Mouse (Mus musculus) monocyte, adult 2 months (primary cell): ENCODE data around the gene Tm9sf4.

Source experiments
- DNase-seq, 2 experiments: peaks; one replicate each; pipeline ENCODE4 v3.0.0; 2022; ENCODE audit warnings: low spot score in 2 of 2, low read depth in 1 of 2

Gene Tm9sf4

DNA sequence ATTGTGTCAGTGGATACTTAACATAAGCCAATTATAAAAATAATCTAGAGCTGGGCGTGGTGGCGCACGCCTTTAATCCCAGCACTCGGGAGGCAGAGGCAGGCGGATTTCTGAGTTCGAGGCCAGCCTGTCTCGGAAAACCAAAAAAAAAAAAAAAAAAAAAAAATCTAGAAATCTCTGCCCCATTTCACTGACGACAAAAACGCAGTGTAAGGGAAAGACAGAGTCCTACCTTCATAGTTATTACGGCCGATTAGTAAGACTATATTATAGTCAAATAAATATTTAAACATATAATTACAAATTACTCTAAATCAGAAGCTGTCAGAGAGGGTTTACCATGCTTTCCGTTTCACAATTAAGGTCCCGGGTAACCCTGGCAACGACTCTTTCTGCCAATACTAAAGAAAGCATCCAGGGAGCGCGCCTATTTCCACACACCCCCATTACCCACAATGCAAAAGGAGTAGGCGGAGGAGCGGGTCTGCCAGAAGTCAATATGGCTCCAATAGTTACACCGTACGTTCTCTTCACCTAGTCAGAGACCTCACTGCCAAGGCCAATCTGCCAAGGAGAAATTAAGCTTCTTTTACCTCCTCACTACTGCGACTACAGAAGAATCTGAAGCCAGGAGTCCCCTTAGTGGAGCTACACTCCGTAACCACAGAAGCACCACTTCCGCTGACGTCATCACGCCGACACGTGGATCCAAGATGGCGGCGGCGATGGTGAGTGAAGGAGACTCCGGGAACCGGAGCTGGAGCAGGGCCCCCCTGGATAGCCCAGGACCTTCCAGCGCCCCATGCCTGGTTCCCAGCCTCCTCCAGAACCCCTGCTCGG is at the start of gene Tm9sf4:
Tm9sf4 (plus strand) TSS at position 460 of the 840 bp plus-strand sequence.
- DNase-seq: peak; percentile 83 to 95

- DNase-seq: peak in 1 of 2 experiments; percentile 1
Observed at GRCm38 (mm10) chr2:153115679-153116081, 45.4 kb upstream of the Tm9sf4 start.

DNA sequence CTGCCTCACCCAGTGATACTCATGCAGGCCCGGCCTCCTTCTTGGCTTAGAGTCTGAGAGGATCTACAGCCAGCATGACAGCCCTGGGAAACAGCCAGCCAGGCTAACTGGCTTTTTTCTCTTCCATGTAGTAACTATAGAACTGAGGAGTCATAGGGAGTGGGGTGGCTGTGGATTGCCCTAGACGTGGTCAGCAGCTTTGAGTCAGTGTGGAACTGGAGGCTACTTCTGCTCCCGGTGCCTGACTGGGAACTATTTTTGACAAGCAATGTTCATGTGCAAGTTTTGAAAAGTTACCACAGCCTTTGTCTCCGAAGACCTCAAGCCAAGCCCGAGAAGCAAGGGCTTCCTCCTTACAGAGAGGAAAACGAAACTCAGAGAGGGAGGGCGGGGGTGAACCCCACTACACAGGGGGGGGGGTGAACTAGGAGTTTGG is 44.0 kb upstream of the Tm9sf4 start:
- DNase-seq: peak in 1 of 2 experiments; percentile 39

DNA sequence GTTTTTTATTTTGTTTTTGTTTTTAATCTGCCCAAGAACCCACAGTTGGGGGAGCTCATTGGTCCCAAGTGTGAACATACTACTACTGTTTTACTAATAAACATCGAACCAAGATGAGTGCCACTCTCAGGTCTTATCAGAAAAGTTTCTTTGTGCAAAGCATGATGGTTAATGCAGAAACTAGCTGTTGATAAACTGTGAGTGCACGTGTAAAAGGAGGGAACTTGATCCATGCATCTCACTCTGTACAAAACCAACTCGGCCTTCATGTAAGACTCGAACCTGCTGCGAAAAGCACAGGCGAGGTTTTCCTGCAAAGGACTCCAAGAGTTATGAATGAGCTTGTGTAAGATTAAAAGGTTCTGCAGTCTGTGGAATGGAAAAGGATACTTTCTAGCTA is 41.6 kb upstream of the Tm9sf4 start:
- no peak for DNase-seq

- DNase-seq: peak in 1 of 2 experiments; percentile 43
Observed at GRCm38 (mm10) chr2:153120126-153120525, 41.0 kb upstream of the Tm9sf4 start.

DNA sequence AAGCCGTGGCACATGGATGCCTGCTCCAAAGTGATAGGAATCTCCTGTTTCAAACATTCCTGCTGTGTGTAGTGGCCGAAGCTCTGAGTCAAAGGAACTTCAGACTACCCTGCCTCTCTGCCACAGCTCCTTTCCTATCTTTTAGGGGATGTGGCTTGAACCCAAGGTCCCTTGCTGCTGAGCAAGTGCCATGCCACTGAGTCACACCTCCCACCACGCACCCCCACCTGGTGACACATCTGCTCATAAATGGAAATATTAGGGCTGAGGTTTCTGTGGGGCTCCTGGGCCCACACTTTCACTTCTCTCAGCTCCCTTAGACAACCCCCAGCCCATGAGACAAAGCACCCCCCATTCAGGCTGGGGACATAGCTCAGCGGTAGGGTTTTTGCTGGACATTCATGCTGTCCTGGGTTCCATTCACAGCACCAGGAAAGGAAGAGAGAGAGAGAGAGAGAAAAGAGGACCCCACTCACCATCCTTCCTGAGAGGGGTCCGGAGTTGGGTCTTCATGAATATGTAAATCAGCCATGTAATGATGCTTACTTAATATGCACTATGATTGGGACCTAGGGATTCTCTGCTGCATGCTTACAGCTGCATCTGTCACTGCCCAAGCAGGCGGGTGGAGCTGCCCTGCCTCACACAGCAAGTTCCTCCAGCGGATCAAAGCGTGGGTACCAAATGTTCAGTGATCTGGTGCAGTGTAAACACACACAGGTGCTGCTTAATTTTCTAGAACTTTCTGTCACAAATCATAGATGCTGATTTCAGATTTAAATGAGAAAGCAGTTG is 39.1 kb upstream of the Tm9sf4 start:
- DNase-seq: no peak

- no peak for DNase-seq
Observed at GRCm38 (mm10) chr2:153122701-153123100, 38.4 kb upstream of the Tm9sf4 start.

DNA sequence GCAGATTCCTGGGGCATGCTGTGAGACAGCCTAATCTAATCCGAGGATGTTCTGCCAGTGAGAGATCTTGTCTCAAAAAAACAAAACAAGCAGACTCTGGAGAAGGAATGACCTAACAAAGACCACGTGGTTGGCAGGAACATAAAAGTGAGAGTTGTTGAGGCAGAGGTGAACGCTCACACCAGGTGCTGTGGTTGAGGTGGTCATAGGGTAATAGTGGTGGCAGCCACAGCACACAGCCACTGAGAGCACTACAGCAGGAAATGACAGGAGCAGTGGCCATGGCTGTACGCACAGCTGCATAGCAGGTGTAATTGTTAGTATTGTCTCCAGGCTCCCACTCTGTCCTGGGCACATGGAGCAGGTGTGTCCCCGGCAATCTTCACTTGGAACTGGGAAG is 35.2 kb upstream of the Tm9sf4 start:
- DNase-seq: no peak

DNA sequence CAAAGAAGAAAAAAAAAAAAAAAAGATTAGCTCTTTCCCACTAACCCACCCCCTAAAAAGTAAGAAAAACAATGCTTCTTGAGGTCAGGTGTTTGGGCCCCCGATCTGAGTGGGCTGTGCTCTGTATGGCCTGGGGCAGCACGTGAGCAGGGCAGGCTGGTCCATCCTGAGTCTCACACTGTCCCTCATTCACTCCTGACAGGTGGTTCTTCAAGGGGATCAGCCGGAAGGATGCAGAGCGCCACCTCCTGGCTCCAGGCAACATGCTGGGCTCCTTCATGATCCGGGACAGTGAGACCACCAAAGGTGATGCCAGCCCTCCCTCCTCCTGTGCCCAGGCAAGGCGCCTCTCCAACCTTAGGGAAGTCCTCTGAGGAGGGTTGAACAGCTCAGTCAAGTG is 30.1 kb upstream of the Tm9sf4 start:
- no peak for DNase-seq

DNA sequence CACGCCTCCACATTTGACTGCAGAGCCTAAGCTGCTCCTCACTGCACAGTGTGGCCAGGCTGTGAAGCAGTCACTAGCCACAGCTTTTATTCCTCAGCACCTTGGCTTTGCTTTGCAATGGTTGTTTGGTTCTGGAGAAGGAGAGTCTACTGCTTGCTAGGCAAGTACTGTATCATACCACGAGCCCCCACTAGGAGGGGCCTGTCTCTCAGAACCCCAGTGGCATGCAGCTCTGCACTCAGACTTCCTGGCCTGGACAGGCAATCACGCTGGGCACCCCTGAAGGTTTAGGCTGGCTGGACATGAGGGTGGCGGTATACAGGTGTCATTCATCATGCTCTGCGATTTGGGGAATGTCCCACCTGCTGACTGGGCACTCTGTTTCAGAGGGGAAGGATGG is 26.9 kb upstream of the Tm9sf4 start:
- DNase-seq: no peak

DNA sequence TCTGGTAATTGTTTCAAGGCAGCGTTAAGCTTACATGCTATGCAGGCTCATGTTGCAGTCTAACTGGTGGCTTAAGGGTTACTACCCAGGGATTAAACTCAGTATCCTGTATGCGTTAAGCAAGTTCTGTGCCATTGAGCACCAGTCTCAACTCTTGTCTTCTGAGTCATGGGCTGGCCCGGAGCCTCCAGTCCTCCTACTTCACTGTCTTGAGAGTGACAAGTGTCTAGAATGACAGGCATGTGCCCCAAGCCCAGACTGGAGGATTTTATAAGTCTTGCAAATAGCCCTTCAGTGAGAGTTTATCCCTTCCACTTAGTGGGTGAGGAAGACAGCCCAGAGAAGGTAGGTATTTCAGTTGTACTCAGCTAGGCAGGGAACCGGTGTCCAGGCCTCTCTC is 24.9 kb upstream of the Tm9sf4 start:
- DNase-seq: no peak

DNA sequence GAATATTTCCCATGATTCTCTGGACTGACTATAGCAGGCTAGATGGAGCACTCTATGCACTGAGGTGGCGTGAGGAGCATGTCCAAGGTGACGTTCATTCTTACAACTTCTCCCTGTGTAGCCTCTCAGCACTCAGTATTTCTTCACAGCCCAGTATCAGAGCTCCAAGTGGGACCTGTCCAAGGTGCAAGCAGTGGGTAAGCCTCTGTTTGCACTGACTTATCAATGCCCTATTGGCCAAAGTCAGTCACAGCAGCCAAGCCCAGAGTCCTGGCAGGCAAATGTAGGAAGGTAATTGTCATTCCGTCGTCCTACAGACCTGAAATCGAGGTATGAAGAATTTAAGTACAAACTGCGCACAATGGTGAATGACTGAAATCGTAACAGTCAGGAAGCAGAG is 21.9 kb upstream of the Tm9sf4 start:
- DNase-seq: no peak

DNA sequence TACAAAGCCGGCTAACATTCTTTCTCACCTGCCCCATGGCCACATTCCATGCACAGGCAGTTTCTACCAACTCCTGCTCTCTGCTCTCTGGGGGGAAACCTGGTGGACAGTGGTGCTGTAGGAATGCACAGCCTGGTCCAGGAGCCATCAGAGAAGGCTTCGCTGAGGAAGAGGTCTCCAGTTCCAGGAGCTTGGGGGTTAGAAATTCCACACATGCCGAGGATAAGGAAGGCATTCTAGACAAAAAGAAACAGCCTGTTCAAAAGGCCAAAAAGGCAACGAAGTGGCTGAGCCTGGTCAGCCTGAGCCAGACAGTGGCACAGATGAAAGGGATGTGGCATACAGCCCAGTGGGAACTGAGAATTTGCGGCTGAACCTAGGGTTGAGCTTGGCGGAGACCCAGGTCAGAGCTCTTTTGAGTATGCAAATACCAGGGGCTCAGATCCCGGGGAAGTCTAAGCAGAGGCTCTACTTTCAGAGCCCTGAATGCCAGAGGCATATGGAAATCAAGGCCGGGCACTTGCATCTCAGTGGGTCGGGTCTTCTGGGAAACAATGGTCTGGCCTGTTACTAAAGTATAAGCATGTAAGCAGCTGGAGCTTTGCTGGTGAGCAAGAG is 21.0 kb upstream of the Tm9sf4 start:
- no peak for DNase-seq

DNA sequence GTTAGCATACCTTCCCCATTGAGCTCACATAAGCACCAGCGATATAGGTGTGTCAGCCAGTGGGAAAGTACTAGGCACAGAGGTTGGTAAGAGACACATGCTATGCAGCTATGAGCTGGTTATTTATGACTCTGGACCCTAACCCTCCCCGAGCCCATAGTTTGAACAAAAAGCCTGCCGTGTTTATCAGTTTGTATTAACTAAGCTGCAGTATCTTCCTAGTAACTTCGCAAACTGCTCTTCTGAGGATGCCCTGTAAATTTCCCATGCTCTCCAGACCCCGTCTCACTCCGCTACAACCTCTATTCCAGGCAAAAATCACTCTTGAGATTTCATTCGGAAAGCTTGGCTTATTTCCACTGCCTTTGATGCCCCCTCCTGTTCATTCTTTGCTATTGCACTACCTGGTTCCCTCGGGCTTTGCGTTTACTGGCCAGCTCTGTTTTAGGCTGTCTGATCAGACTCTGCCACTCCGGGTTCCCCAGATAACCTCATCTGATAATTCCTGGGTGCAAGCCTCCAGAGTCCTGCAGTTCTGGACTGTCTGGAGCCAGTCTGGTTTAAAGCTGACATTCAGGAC is 18.4 kb upstream of the Tm9sf4 start:
- no peak for DNase-seq

DNA sequence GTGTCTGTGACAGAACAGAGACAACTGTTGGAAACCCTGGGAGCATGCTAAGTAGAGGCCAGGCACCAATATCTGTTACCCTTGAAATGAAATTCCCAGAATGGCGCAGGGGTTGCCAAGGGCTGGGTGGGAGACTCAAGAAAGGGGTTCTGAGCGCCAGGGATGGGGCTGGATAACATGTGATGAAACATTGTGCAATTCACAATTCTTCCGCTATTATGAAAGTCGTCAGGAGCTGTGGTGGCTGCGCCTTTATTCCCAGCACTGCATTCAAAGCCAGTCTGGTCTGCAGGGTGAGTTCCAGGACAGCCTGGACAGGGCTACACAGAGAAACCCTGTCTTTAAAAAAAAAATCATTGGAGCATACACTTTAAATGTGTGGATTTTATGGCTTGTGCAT is 15.8 kb upstream of the Tm9sf4 start:
- DNase-seq: no peak

DNA sequence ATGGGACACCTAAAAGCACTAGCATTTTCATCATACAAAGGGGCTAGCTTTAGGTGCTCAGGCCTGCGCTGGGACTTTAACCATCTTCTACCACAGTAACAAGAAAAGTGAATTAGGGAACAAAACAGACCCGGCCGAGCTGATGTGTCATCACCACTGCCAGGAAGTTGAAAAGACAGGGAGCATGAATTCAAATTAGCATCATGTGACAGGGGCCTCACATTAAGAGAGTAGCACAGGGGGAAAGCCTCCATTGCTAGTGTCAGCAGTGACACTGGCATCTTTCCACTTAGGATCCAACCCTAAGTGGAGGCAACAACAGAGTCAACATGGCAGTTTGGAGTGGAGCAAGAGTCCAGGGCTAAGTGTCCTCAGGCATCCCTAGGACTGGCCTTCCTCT is 13.9 kb upstream of the Tm9sf4 start:
- no peak for DNase-seq

DNA sequence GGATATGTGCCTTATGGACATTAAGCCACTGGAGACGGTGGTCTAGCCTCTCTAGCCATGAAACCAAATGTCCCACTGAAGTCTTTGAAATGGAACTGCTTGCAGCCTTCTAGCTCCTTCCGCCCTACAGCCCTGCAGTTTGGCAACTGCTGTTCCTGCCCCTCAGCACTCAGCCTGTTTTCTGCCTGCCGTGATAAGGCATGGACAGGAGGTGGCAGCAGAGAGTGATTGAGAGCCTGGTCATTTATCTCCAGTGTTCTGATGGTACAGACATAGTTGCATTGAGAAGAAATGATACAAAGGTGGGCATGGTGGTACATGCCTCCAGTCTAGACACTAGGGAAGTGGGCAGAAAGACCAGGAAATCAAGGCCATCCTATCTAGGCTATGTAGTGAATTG is 13.4 kb upstream of the Tm9sf4 start:
- peak in 1 of 2 experiments; percentile 69 for DNase-seq

DNA sequence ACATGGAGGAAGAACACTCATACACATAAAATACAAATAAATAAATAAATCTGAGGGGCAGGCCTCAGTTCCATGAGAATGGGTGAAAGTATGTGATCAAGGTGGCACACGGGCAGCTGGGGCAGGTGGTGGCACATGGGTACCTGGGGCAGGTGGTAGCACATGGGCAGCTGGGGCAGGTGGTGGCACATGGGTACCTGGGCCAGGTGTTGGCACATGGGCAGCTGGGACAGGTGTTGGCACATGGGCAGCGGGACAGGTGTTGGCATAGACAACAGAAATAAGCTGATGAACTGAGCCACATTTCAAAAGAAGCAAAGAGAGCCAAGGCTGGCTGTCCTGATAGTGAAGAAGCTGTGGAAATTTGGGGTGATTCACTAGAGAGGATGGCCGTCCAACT is 11.4 kb upstream of the Tm9sf4 start:
- no peak for DNase-seq

GRCm38 (mm10) chr2:153151026-153151425 is 10.1 kb upstream of the Tm9sf4 start:
- DNase-seq: no peak

GRCm38 (mm10) chr2:153151926-153152665 is 9.0 kb upstream of the Tm9sf4 start:
- DNase-seq: no peak

GRCm38 (mm10) chr2:153153033-153153450 is 8.1 kb upstream of the Tm9sf4 start:
- DNase-seq: no peak
